Mouse (Mus musculus) liver, embryonic 15.5 days (tissue): ENCODE data around the gene Dpagt1. TPM values are rescaled to one million over a fixed set of nuclear protein-coding genes. Genes with fewer than 3 reads are reported as not detected.

Experiments used
- microRNA-seq: library from miRNA; unstranded; fragments of <30 nt; microRNA quantifications from one replicate; pipeline ENCODE4, GENCODE M21; 2016
- polyA plus RNA-seq: library from polyadenylated mRNA; unstranded; fragments of >200 nt; fragmentation: Nextera tagmentation; extraction: Ambion mirVana; gene quantifications from 2 replicates; pipeline ENCODE4 v1.2.1, GENCODE M21; 2015

The Dpagt1 gene
- polyA plus RNA-seq, 1 experiment from 2014 or later: 18.4 TPM

Small RNA genes within 50 kb of the gene (microRNA-seq; reads per million reads assigned to microRNA genes)
- not detected for gene Gm44335

Other genes starting within 250 kb of the Dpagt1 start
- 0.10 TPM in 1 of 2 replicates, not detected in the other for gene Mfrp, start 224.3 kb upstream of the Dpagt1 start, polyA plus RNA-seq
- 0.29 and 0.53 TPM in 2 replicates for gene C1qtnf5, start 218.8 kb upstream of the Dpagt1 start, polyA plus RNA-seq
- not detected in 2 replicates for gene Gm49380, start 212.5 kb upstream of the Dpagt1 start, polyA plus RNA-seq
- 35.2 and 38.4 TPM in 2 replicates for gene Rnf26, start 212.5 kb upstream of the Dpagt1 start, polyA plus RNA-seq
- 4.4 and 4.8 TPM in 2 replicates for gene Mcam, start 191.6 kb upstream of the Dpagt1 start, polyA plus RNA-seq
- 5.1 and 5.8 TPM in 2 replicates for gene Cbl, start 92.0 kb upstream of the Dpagt1 start, polyA plus RNA-seq
- gene Ccdc153, start 85.3 kb upstream of the Dpagt1 start, polyA plus RNA-seq: not detected in 2 replicates
- 0.07 TPM in 1 of 2 replicates, not detected in the other for gene Pdzd3, start 74.5 kb upstream of the Dpagt1 start, polyA plus RNA-seq
- gene Nlrx1, start 57.4 kb upstream of the Dpagt1 start, polyA plus RNA-seq: 4.1 and 4.2 TPM in 2 replicates
- gene Abcg4, start 37.4 kb upstream of the Dpagt1 start, polyA plus RNA-seq: 16.4 and 18.6 TPM in 2 replicates
- gene Hinfp, start 20.3 kb upstream of the Dpagt1 start, polyA plus RNA-seq: 12.7 and 14.2 TPM in 2 replicates
- 9.6 and 10.4 TPM in 2 replicates for gene C2cd2l, start 5.7 kb upstream of the Dpagt1 start, polyA plus RNA-seq
- gene H2afx, start 8.7 kb downstream of the Dpagt1 start, polyA plus RNA-seq: 226 and 228 TPM in 2 replicates
- gene Hmbs, start 18.2 kb downstream of the Dpagt1 start, polyA plus RNA-seq: 1,466 and 1,543 TPM in 2 replicates
- gene Vps11, start 35.7 kb downstream of the Dpagt1 start, polyA plus RNA-seq: 14.6 and 15.1 TPM in 2 replicates
- gene Hyou1, start 53.5 kb downstream of the Dpagt1 start, polyA plus RNA-seq: 14.8 and 17.0 TPM in 2 replicates
- gene Slc37a4, start 70.8 kb downstream of the Dpagt1 start, polyA plus RNA-seq: 46.3 and 59.8 TPM in 2 replicates
- 758 and 952 TPM in 2 replicates for gene Rps25, start 81.1 kb downstream of the Dpagt1 start, polyA plus RNA-seq
- 48.2 and 50.4 TPM in 2 replicates for gene Trappc4, start 81.6 kb downstream of the Dpagt1 start, polyA plus RNA-seq
- 12.6 and 13.6 TPM in 2 replicates for gene Ccdc84, start 92.5 kb downstream of the Dpagt1 start, polyA plus RNA-seq
- gene Foxr1, start 115.1 kb downstream of the Dpagt1 start, polyA plus RNA-seq: 0.06 TPM in 1 of 2 replicates, not detected in the other
- not detected in 2 replicates for gene Upk2, start 129.0 kb downstream of the Dpagt1 start, polyA plus RNA-seq
- 1.9 and 2.3 TPM in 2 replicates for gene Bcl9l, start 156.8 kb downstream of the Dpagt1 start, polyA plus RNA-seq
- 0.13 TPM in 1 of 2 replicates, not detected in the other for gene Cxcr5, start 235.9 kb downstream of the Dpagt1 start, polyA plus RNA-seq